Mouse (Mus musculus): Measurements from ENCODE around the gene Ambra1. TPM values are rescaled to one million over a fixed set of nuclear protein-coding genes. Genes with fewer than 3 reads are reported as not detected.

The Ambra1 gene
- total and polyA plus RNA-seq, 3 experiments, result 12.7 to 15.3 (median 14.7) TPM

DNA sequence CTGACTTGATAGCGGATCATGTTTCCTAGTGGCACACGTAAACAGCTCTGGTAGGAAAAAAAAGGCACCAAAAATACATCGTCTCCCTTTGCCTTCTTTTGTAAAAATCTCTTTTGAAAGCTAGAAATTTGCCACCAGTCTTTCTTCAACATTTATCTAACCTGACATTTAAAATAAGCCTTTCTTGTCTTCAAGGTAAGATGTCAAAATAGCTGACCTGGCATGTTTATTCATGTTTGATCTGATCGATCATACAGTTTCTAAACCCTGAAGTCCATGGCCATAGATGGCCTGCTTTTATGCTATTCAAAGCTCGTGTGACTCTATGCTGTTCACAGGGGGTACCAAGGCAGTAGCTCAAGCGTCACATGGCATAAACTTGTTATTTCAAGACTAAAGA is 124.6 kb downstream of the Ambra1 start:
- intact Hi-C loops (cut with DNase I), result no loop called here
- Histone ChIP-seq H3K27me3 (ENCODE audit: control insufficient read depth, insufficient read depth, low read length) (no peaks in the 10 kb centered on the region), H3K79me2 (replicated peaks; ENCODE audit: control insufficient read depth, insufficient read depth, low read length) (no peaks in the 10 kb centered on the region), H3K4me3 (no peak overlapping the region), H3K4me1 (ENCODE audit: control insufficient read depth, insufficient read depth, low read length) (no peaks in the 10 kb centered on the region), H3K9ac (ENCODE audit: low read depth, low read length) (no peak overlapping the region), H3K27ac (no peak overlapping the region), H3K36me3 (ENCODE audit: control insufficient read depth, insufficient read depth, low read length) (no peaks in the 10 kb centered on the region)
- no peak for DNase-seq
- TF ChIP-seq EP300 (IDR thresholded peaks at IDR 0.05; ENCODE audit: insufficient read depth, low read depth, low read length) (no peak), CTCF (IDR thresholded peaks at IDR 0.05) (no peak), POLR2A (IDR thresholded peaks at IDR 0.05; ENCODE audit: insufficient read depth, low read depth, low read length) (no peak)
- 91% methylated on average over 6 of the region's 6 CpGs for WGBS

DNA sequence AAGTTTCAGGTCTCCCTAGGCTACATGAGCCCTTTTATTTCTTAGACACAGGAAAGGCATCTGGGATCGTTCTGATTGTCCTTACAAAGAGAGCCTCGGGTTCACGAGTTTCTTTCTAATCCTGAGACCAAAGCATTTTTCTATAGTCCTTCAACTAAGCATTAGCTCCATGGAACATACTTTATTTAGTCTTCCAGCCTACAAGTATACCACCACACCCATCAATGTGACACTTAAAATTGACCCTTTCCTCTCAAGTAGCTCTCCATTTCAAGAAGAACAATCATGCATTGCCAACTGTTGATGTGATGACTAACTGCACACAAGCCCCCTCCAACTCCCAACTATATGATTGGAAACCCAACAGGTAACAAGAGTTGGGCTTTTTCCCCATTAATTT is 127.0 kb downstream of the Ambra1 start:
- intact Hi-C loops (cut with DNase I), result no loop called here
- H3K36me3 ChIP-seq (ENCODE audit: control insufficient read depth, insufficient read depth, low read length), result no peaks in the 10 kb centered on the region
- no peak for TF ChIP-seq CTCF (IDR thresholded peaks at IDR 0.05)
- TF ChIP-seq POLR2A (IDR thresholded peaks at IDR 0.05; ENCODE audit: insufficient read depth, low read depth, low read length), result no peak
- TF ChIP-seq EP300 (IDR thresholded peaks at IDR 0.05; ENCODE audit: insufficient read depth, low read depth, low read length), result no peak
- no peaks in the 10 kb centered on the region for H3K79me2 ChIP-seq (replicated peaks; ENCODE audit: control insufficient read depth, insufficient read depth, low read length)
- no peaks in the 10 kb centered on the region for H3K27me3 ChIP-seq (ENCODE audit: control insufficient read depth, insufficient read depth, low read length)
- H3K4me3 ChIP-seq, result no peak overlapping the region
- H3K9ac ChIP-seq (ENCODE audit: low read depth, low read length), result no peak overlapping the region
- H3K27ac ChIP-seq, result no peak overlapping the region
- no peak for DNase-seq
- 88% methylated on average over 3 of the region's 3 CpGs for WGBS
- no peaks in the 10 kb centered on the region for H3K4me1 ChIP-seq (ENCODE audit: control insufficient read depth, insufficient read depth, low read length)

DNA sequence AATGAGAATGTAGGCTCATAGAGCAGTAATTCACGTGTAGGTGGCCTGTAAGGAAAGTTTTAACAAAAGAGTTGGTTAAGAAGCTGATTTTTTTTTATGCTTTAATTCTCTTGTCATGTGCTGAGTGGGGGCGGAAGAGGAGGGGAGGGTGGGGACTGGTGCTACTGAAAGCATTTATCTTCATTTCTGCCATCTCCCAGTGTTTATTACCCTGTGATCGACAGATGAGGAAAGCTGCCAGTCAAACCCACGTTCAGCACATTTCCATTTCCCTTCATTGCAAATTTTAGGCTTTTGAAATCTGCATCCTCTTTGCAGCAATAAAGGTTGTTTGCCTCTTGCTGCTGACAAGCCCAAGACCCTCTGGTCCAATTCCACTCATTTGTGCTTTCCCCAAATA is 129.5 kb downstream of the Ambra1 start:
- DNase-seq, result no peak
- 66% methylated on average over 4 of the region's 4 CpGs for WGBS
- intact Hi-C loops (cut with DNase I), result no loop called here
- H3K4me1 ChIP-seq (ENCODE audit: control insufficient read depth, insufficient read depth, low read length), result no peaks in the 10 kb centered on the region
- H3K9ac ChIP-seq (ENCODE audit: low read depth, low read length), result no peak overlapping the region
- no peaks in the 10 kb centered on the region for H3K36me3 ChIP-seq (ENCODE audit: control insufficient read depth, insufficient read depth, low read length)
- no peaks in the 10 kb centered on the region for H3K79me2 ChIP-seq (replicated peaks; ENCODE audit: control insufficient read depth, insufficient read depth, low read length)
- no peak overlapping the region for H3K4me3 ChIP-seq
- TF ChIP-seq EP300 (IDR thresholded peaks at IDR 0.05; ENCODE audit: insufficient read depth, low read depth, low read length), result no peak
- no peak for TF ChIP-seq CTCF (IDR thresholded peaks at IDR 0.05)
- no peak for TF ChIP-seq POLR2A (IDR thresholded peaks at IDR 0.05; ENCODE audit: insufficient read depth, low read depth, low read length)
- no peaks in the 10 kb centered on the region for H3K27me3 ChIP-seq (ENCODE audit: control insufficient read depth, insufficient read depth, low read length)
- no peak overlapping the region for H3K27ac ChIP-seq

GRCm38 (mm10) chr2:91870754-91871153 is 140.8 kb downstream of the Ambra1 start:
- Histone ChIP-seq H3K79me2 (replicated peaks; ENCODE audit: control insufficient read depth, insufficient read depth, low read length) (no peaks in the 10 kb centered on the region), H3K36me3 (ENCODE audit: control insufficient read depth, insufficient read depth, low read length) (peaks cover 5% of the 10 kb centered on the region), H3K27me3 (ENCODE audit: control insufficient read depth, insufficient read depth, low read length) (no peaks in the 10 kb centered on the region), H3K9ac (ENCODE audit: low read depth, low read length) (no peak overlapping the region), H3K4me1 (ENCODE audit: control insufficient read depth, insufficient read depth, low read length) (peaks cover 2% of the 10 kb centered on the region), H3K4me3 (no peak overlapping the region), H3K27ac (no peak overlapping the region)
- no peak for TF ChIP-seq EP300 (IDR thresholded peaks at IDR 0.05; ENCODE audit: insufficient read depth, low read depth, low read length)
- TF ChIP-seq CTCF (IDR thresholded peaks at IDR 0.05), result no peak
- TF ChIP-seq POLR2A (IDR thresholded peaks at IDR 0.05; ENCODE audit: insufficient read depth, low read depth, low read length), result no peak
- DNase-seq, result peak; percentile 11 to 22
- intact Hi-C loops (cut with DNase I), result no loop called here
- WGBS, result 26% methylated on average over 8 of the region's 8 CpGs

DNA sequence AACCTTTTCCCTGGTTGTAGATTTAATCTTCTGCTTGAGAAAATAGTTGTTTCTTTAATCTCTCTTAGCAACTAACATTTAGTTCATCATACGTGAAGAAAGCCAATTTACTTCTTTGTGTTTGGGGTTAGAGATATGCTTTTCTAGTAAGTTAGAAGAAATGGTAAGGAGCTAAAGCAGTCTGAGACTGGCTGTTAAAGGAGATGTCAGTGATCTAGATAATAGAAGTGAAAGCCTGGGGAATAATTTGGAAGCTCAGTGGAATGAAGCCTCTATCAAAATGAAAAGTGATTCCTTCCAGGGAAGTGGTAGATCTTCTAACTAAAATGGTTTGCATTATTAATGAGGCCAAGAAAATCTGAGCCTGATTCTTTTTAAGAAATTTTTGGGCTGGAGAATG is 141.3 kb downstream of the Ambra1 start:
- no peak for DNase-seq
- 69% methylated on average over 1 of the region's 1 CpGs for WGBS
- no peak for TF ChIP-seq CTCF (IDR thresholded peaks at IDR 0.05)
- TF ChIP-seq EP300 (IDR thresholded peaks at IDR 0.05; ENCODE audit: insufficient read depth, low read depth, low read length), result no peak
- TF ChIP-seq POLR2A (IDR thresholded peaks at IDR 0.05; ENCODE audit: insufficient read depth, low read depth, low read length), result no peak
- Histone ChIP-seq H3K9ac (ENCODE audit: low read depth, low read length) (no peak overlapping the region), H3K27me3 (ENCODE audit: control insufficient read depth, insufficient read depth, low read length) (no peaks in the 10 kb centered on the region), H3K27ac (no peak overlapping the region), H3K4me3 (no peak overlapping the region), H3K79me2 (replicated peaks; ENCODE audit: control insufficient read depth, insufficient read depth, low read length) (no peaks in the 10 kb centered on the region), H3K36me3 (ENCODE audit: control insufficient read depth, insufficient read depth, low read length) (peaks cover 7% of the 10 kb centered on the region), H3K4me1 (ENCODE audit: control insufficient read depth, insufficient read depth, low read length) (peaks cover 3% of the 10 kb centered on the region)
- intact Hi-C loops (cut with DNase I), result no loop called here

- H3K79me2 ChIP-seq (replicated peaks; ENCODE audit: control insufficient read depth, insufficient read depth, low read length), result no peaks in the 10 kb centered on the region
- H3K27ac ChIP-seq, result no peak overlapping the region
- TF ChIP-seq POLR2A (IDR thresholded peaks at IDR 0.05; ENCODE audit: insufficient read depth, low read depth, low read length), result no peak
- WGBS, result 99% methylated on average over 3 of the region's 3 CpGs
- H3K4me3 ChIP-seq, result no peak overlapping the region
- no peak overlapping the region for H3K9ac ChIP-seq (ENCODE audit: low read depth, low read length)
- intact Hi-C loops (cut with DNase I), result no loop called here
- H3K36me3 ChIP-seq (ENCODE audit: control insufficient read depth, insufficient read depth, low read length), result peaks cover 9% of the 10 kb centered on the region
- no peak for DNase-seq
- H3K27me3 ChIP-seq (ENCODE audit: control insufficient read depth, insufficient read depth, low read length), result no peaks in the 10 kb centered on the region
- H3K4me1 ChIP-seq (ENCODE audit: control insufficient read depth, insufficient read depth, low read length), result peaks cover 3% of the 10 kb centered on the region
Measured at GRCm38 (mm10) chr2:91872658-91873057, 142.7 kb downstream of the Ambra1 start.

Measured in heart, adult 2 months (tissue).